Mouse (Mus musculus) urinary bladder, postnatal 0 days (tissue): ENCODE data around the gene Wee2. TPM values are rescaled to one million over a fixed set of nuclear protein-coding genes. Genes with fewer than 3 reads are reported as not detected.

Experiments
- polyA plus RNA-seq: library from polyadenylated mRNA; unstranded; fragments of >200 nt; fragmentation: Nextera tagmentation; extraction: Ambion mirVana; gene quantifications from 2 replicates; pipeline ENCODE4 v1.2.1, GENCODE M21; 2015

The Wee2 gene
- polyA plus RNA-seq: not detected in 2 replicates

DNA sequence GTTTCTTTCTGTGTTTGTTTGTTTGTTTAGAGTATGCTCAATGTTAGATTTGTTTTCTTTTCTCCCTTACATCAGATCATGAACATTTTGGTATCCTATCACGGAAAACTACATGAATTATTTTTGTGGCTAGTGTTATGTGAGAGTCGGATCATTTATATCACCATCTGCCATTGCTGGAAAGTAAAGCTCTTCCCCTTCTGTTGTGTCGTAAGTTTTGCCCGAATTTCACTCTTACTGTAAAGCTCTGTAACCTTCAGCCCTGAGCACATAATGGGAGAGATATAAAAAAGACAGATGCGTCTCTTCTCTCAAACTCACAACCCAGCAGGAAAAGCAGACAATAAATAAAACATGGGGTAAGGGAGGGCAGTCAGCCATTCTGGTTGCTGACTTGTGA is at the start of gene Wee2:
Gene Wee2 (plus strand): TSS at position 153 of the 400 bp plus-strand sequence.

DNA sequence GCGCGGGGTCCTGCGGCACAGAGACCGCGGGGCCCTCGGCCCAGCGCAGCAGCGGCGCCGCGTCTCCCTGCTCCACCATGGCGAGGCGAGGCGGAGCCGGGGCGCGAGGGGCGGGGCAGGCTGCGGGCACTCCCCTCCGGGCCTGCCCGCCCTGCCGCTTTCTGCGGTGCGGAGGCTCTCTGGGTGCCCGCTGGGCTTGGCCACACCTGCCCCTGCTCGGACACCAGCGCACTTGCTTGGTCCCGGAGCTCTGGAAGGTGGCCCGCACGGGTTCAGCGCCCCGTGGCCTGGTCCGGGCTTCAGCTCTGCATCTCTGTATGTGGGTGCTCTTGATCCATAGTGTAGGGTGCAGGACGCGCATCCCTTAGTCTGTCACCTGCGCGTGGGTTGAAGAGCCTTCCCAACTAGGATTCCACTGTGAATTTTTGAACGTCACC is 2.8 kb upstream of the Wee2 start, which contains the start of gene E330009J07Rik:
Gene E330009J07Rik (minus strand): TSS at position 89 of the 437 bp plus-strand sequence.

DNA sequence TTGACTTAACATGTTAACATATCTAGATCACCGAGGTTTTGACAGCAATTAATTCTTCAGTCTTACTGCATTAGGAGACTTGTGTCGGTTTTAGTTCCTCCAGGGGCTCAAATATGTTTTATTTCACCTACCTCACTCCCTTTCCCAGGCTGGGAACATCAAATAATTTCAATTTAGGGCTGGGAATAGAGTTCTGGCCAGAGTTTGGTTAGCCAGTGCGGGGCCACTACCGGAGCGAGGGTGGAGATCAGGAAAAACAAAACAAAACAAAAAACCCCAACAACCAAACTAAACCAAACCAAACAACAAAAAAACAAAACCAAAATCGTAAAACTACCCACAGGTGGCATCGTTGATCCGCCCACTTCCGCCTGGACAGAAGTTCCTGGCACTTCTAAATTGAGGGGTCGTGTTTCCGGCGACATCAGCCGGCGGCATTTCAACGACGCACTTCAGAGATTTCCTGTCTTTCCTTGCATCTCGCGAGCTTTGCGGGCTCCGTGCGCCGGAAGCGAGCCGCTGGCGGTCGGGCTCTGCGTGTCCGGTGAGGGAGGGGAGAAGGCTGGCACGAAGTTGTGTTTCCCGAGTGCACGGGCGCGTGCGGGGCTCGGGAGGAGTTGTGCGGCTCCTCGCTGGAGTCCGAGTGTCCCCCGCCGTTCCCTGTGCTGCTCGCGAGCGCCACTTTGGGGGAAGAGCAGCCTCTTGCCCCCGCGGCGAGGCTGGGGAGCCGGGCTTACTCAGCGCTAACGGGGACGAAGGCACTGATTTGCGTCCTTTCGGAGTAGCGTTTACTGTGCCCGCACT is 32.2 kb downstream of the Wee2 start, which contains the start of gene Ssbp1:
Gene Ssbp1 (plus strand): TSS at position 437 of the 804 bp plus-strand sequence.

DNA sequence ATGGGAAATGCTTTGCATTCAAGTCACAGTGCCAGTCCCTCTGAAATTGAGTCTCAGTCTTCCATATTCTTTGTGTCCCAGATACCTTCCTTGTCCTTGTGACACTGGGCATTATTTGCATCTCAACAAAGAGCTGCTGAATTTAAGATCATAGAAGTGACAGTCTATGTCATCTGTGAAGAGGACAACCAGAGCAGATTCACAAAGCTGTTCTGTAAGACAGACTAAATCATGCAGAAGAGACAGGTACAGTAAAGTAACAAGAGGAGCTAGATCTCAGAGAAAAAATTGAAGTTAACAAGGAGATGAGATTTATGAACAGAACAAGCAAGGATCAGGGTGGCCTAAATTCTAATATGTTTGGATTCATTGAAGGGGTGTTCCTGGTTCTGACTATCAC is 52.0 kb downstream of the Wee2 start, which contains the start of gene Tas2r137:
Gene Tas2r137 (plus strand): TSS at position 301 of the 400 bp plus-strand sequence.

DNA sequence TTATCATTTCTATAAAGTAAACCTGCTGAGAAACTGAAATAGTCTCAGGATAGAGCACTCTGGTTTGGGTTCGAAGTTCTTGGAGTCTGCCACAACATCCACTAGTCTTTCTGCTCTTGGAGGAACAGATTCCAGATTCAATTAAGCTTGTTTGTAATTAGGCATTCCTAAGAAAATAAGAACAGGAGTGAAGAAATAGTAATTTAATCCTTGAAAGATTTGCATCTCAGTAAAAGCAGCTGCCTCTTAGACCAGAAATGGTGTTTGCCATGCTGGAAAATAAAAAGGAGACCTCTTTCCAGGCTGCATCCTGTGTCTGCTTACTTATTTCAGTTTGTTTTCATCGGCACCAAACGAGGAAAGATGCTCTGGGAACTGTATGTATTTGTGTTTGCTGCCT is 54.3 kb downstream of the Wee2 start, which contains the start of gene Tas2r108:
Gene Tas2r108 (plus strand): TSS at position 301 of the 400 bp plus-strand sequence.

Other genes with a start within 250 kb of the Wee2 start
- 18.3 and 18.6 TPM in 2 replicates for gene Agk, start 113.9 kb upstream of the Wee2 start, polyA plus RNA-seq
- gene E330009J07Rik, start 3.0 kb upstream of the Wee2 start, polyA plus RNA-seq: 3.0 and 3.3 TPM in 2 replicates
- 92.8 and 95.8 TPM in 2 replicates for gene Ssbp1, start 32.3 kb downstream of the Wee2 start, polyA plus RNA-seq
- gene Tas2r137, start 52.1 kb downstream of the Wee2 start, polyA plus RNA-seq: not detected in 2 replicates
- gene Tas2r108, start 54.4 kb downstream of the Wee2 start, polyA plus RNA-seq: not detected in 2 replicates
- gene Prss37, start 80.4 kb downstream of the Wee2 start, polyA plus RNA-seq: not detected in 2 replicates
- not detected in 2 replicates for gene Olfr461, start 116.0 kb downstream of the Wee2 start, polyA plus RNA-seq
- gene Olfr460, start 130.4 kb downstream of the Wee2 start, polyA plus RNA-seq: not detected in 2 replicates
- gene Clec5a, start 146.7 kb downstream of the Wee2 start, polyA plus RNA-seq: 1.4 and 6.3 TPM in 2 replicates
- gene Tas2r138, start 174.2 kb downstream of the Wee2 start, polyA plus RNA-seq: not detected in 2 replicates
- 0.04 TPM in 1 of 2 replicates, not detected in the other for gene Mgam, start 189.7 kb downstream of the Wee2 start, polyA plus RNA-seq